Mouse (Mus musculus) liver, embryonic 14.5 days (tissue): ENCODE results near the gene Gli2.

ENCODE experiments used
- CTCF ChIP-seq: IDR thresholded peaks from 2 replicates; pipeline ENCODE4 v1.5.1; 2016; ENCODE audit warnings: antibody characterized with exemption, low read depth, control low read depth
- EP300 ChIP-seq: IDR thresholded peaks from 2 replicates; pipeline ENCODE4 v1.6.1; 2016; ENCODE audit warnings: antibody characterized with exemption, low read depth

DNA sequence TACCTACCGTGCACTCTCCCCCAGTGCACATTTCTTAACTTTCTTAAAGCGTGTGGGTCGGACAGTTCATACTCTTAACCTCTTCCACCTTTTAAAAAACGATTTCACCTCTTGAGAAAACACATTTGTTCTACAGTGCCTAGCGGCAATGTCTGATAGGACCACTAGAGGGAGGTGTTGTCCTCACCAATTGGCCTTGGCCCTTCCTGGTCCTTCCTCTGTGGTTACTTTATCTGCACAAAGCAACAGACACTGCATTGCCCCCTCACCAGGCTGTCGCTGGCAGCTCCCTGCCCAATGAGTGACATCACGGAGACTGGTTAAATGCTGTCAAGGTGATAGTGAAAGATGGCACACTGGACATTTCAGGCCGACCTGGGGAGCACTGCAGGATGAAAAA is 40.3 kb upstream of the Gli2 start:
- peak; percentile 78 for TF ChIP-seq CTCF
- no peak for TF ChIP-seq EP300
